Mouse (Mus musculus) erythroblast, embryonic 14.5 days (primary cell): Measurements from ENCODE around the gene Tspan2.

Experiments used
- GATA1 ChIP-seq: IDR thresholded peaks from 2 replicates; pipeline ENCODE4 v1.6.1; 2012; ENCODE audit warnings: low read length, inconsistent platforms, mixed read lengths
- TAL1 ChIP-seq: IDR thresholded peaks from 3 replicates; pipeline ENCODE4 v1.6.1; 2012; ENCODE audit warnings: low read length, inconsistent platforms, mixed read lengths

DNA sequence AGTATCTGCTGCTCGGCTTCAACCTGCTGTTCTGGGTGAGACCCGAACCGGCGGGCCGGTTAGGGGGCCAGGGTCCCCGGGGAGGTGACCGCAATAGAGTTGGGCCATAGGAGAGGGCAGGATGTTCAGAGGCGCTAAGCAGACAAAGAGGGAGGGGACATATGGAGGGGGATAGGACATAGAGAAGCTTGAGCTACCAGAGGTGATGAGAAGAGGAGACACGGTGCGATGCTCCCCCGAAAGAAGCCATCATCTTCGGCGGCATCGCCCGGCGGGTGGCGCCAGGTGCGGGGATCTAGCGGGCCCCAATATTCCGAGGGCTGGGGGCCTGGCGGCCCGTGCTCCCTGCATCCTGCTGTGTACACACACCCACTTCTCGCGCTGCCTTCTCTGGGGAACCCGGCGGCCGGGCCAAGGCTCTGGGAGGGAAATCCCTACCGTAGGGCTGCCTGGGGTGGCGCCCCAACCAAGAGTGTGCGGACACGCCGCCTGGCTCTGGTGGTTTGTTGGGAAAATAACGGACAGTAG is 766 bp downstream of the Tspan2 start:
- TF ChIP-seq TAL1: no peak
- TF ChIP-seq GATA1: no peak
